Mouse (Mus musculus): ENCODE measurements around the gene Dmrt2.
A peak's percentile ranks its signal among the peaks of the same experiment; 100 is the strongest.

Gene Dmrt2

DNA sequence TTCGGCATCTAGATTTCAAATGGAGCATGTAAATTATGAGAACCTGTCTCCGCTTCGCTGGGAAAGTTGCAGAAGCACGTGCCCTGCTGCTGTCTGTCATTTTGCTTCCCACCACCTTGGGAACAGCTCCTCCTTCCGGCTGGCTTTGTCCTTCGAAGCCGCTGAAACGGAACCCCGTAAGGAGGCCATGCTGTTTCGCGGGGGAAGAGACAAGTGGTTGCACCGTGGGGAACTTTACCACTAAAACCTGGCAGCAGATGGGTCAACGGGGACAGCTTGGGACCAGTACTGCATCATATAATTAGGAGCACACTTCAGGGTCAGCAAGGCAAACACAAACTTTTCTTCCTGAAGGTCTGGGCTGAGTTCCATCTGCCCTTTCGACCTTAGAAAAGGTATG, 26.6 kb downstream of the Dmrt2 start:
- DNase-seq: no peak

- DNase-seq: peak; percentile 11
These were observed 41.2 kb downstream of the Dmrt2 start for GRCm38 (mm10) chr19:25713382-25713781.

DNA sequence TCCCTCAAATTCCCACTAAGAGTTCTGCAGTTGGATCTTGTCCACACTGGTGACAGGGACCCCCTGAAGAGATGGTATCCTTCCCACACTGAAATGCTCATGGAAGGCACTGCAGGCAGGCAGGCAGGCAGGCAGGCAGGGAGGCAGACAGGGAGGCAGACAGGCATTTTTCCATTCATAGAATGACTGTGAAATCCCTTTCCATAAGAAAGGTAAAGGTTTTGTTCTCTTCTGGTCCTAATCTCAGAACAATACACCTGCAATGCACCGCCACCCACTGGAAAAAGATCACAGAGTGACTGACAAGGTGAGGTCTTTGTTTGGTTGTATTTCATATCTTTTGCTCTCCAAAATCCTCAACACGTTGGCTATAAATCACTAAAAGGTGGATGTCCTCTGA, 42.7 kb downstream of the Dmrt2 start:
- DNase-seq: no peak

DNA sequence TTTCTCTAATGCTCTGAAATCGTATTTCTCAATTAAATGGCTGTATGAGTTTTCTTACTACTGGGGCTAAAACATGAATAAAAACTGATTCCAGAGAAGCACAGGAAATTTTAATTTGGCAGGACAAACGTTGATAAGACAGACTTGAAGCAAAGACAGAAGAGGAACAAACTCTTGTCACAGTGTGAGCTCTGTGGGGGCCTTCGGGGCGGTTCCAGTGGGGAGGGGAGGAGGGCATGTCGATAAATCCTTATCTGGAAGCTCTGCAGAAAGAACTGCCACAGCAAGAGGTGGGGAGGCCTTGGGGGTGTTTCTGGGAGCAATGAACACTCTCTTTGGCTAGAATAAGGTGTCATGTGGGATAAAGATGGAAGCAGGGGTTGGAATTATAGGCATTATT, 50.4 kb downstream of the Dmrt2 start:
- DNase-seq: no peak
